Mouse (Mus musculus): ENCODE results near the gene Slc9a9. TPM values are rescaled to one million over a fixed set of nuclear protein-coding genes. Genes with fewer than 3 reads are reported as not detected.

Slc9a9 gene
- total RNA-seq, 2 experiments from 2014 or later, result 2.2 to 3.2 TPM

DNA sequence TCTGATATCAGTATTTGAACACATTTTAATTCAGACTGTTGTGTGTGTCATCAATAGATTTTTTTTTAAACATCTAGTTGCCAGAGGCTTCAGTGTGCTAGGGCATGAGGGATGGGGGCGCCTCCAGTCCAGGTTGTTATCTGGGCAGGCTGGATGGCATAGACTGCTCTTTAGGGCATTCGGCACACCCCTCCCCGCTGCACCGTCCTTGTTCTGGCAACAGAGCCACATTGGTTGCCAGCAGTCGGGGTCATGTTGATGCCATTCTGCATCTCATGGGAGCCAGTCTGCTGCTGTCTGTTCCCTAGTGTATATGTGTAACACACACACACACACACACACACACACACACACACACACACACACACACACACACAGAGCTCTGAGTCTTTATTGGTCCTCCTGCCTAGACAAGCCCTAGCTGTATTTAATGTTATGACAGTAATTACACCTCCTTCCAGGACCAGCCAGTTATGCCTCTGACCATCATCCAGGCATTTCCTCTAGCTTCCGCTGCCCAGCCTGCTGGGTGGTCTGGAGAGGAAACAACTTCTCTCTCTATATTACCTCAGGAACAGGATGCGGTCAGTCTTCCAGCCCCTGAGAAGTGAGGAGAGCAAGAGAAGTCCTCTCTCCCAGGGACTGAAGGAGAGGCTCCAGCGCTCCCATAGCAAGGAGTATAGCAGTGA is 63.0 kb downstream of the Slc9a9 start:
- peak in 1 of 2 experiments; percentile 16 for DNase-seq

GRCm38 (mm10) chr9:94734320-94734719 is 64.6 kb downstream of the Slc9a9 start:
- no peak for DNase-seq

DNA sequence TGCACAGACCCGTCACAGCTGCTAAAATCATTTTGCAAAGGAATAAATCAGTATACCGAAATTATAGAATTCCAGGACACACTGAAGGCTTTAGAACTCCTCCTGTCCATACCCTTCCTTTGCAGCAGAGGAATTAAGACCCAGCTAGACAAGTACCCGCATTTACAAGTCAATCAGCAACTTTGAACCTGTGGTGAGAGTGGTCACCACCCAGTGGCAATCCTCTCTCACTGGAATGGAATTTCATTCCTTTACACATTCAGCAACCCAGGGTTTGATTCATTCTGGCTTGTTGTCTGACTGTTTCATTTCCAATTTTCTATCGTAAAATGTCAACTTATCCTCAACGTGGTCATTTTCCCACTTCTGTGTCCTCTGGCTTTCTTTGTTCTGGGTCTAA is 67.5 kb downstream of the Slc9a9 start:
- DNase-seq, result no peak

DNA sequence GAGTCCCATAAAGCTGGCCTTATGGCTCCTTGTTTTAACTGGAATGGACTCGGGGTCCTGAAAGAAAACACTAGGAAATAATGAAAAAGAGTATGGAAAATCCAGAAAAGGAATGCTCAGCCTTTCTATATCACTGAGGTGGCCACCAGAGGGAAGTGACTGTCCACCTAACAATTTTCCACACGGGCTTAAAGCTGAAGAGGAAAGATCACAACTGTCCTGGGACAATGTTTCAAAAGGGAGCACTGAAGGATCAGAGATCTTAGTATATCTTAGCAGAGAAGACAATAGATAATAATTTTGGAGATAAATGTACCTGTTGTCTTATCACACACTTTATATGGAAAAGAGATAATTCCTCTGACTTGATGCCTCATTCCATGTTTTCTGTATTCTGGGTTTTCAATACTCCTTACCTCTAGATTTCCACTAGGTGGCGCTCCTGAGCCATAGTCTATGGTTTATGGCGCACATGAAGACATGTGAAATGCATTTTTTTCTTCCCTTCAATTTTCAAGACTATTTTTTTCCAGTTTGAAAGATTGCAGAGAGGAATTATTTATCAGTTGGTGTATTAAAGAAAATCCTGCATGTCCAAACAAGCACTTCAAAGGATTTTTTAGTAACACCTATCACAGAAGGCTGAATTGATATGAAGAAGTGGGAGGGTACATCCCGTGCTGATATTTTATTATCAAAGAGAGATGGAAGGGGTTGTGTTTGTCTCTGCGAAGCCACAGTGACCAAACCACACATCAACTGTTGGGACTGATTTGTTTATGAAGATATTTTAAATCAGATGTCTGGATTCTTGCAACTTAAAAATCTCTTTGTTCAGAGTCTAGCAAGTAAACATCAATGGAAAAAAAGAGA is 69.1 kb downstream of the Slc9a9 start:
- DNase-seq, result peak; percentile 68 to 84

- DNase-seq, result peak in 1 of 2 experiments; percentile 29
Measured at GRCm38 (mm10) chr9:94740841-94741240, 71.1 kb downstream of the Slc9a9 start.

DNA sequence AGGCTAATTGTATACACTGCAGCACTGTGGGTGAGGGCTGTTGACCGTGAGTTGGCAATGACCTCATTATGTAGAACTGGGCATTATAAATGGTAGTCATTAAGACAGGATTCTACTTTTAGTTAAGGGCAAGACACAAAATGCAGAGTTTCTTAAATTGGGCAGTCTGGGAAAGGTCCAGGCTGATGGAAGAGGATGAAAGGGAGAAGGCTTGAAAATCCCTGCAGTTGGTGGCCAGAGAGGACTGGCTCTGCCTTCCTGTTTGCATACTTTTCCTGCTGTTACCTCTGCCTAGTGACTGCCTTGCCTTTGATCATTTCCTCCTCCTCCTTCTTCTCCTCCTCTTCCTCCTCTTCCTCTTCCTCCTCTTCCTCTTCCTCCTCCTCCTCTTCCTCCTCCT is 73.6 kb downstream of the Slc9a9 start:
- DNase-seq, result no peak

- DNase-seq, result no peak
Measured at GRCm38 (mm10) chr9:94748503-94748902, 78.8 kb downstream of the Slc9a9 start.

- peak; percentile 18 to 20 for DNase-seq
Measured at GRCm38 (mm10) chr9:94750187-94750586, 80.5 kb downstream of the Slc9a9 start.

DNA sequence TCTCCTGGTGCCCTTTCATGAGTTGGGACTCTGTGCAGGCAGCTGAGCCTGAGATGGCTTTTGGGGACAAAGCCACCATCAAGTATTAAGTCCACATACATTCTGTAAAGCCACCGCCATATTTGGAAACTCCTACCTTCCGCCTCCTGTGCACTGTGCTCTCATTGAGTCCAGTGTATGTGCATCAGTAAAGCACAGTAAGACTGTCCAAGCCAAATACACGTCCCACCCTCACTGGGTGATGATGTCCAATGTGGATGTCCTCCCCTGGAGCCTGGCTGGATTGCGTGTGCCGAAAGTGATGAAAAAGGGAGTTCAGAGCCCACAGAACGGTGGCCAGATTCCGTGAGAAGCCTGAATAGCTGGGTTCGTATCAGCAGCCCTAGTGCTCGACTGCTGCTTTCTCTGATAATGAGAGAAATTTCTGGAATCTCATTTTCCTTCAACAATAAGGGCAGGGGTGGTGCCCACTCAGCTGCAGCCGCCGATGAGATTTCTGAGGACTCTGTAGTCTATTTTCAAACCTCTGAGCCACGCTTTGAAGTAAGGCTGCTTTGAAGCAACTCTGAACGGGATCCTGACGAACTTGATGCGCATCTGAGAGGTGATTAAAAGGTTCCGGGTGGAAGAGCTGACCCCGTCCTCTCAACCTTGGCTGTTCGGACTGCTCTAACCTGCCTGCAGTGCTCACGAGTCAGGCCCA is 81.4 kb downstream of the Slc9a9 start:
- no peak for DNase-seq

- DNase-seq, result no peak
Measured at GRCm38 (mm10) chr9:94751638-94752021, 81.9 kb downstream of the Slc9a9 start.

GRCm38 (mm10) chr9:94752121-94752520 is 82.4 kb downstream of the Slc9a9 start:
- no peak for DNase-seq

- DNase-seq, result no peak
Measured at GRCm38 (mm10) chr9:94759904-94760303, 90.2 kb downstream of the Slc9a9 start.

GRCm38 (mm10) chr9:94768114-94768513 is 98.4 kb downstream of the Slc9a9 start:
- no peak for DNase-seq

DNA sequence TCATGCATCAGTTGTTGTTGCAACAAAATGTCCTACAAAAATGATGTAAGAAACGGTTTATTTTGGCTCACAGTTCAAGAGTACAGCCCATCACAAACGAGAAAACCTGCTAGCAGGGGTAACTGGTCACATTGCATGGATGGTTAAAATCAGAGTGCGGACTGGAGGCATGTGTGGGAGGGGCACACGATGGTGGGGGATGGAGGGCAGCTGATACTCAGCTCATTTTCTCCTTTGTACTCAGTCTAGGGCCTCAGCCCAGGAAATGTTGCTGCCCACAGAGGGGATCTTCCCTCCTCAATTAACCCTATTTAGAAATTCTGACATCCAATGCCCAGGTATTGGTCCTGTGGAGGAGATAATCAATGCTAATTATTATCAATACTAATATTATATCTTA is 98.8 kb downstream of the Slc9a9 start:
- DNase-seq, result no peak

DNA sequence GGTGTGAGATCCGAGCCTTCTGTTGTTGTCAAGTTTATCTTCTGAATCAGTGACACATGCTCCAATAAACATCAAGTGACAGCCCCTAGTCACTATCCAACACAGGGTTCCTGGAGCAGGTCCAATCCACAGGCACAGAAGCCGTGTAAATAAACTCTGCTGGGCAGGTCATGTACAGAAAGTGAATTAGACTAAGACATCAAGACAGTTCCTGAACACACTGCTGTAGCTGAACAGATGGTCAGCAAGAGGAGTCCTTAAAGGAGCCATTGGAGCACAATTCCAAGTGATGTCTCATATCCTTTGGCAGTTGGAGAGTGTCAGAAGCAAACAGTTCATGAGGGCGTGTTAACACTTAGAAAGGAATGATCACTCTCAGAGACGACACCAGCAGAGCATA is 103.6 kb downstream of the Slc9a9 start:
- no peak for DNase-seq

- peak; percentile 39 to 60 for DNase-seq
Measured at GRCm38 (mm10) chr9:94788261-94788660, 118.6 kb downstream of the Slc9a9 start.

DNA sequence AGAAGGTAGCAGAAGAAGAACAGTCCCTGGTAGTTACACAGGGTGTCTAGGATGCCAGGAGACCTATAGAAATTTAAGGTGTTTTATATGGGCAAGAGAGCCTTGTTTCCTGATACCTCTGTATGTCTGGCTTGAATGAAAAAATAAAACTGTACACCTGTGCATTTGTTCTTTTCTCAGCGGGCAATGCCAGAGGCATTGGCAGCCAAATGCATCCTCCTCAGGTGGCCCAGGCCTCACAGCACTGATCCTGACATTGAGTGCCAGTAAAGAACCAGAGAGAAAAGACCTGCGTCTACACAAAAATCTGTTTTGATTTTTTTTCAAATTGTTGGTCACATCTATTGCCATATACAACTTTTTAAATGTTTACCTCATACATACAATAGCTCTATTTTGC is 121.3 kb downstream of the Slc9a9 start:
- no peak for DNase-seq

DNA sequence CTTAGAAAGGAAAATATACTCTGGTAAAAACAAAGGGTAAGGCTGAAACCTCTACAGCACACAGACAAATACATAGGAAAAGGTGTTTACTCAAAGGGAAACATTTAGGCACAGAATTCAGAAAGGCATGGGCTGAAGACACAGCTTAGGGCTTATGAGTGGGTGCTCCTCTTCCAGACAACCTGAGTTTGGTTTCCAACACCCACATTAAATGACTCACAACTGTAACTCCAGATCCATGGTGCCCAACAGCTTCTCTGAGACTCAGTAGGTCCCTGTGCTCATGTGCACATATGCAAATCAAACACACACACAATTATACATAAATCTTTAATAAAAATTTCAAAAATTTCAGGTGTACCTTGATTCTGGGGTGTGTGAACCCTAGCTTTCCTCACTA is 133.4 kb downstream of the Slc9a9 start:
- DNase-seq, result no peak

- DNase-seq, result no peak
Measured at GRCm38 (mm10) chr9:94805506-94805905, 135.8 kb downstream of the Slc9a9 start.

GRCm38 (mm10) chr9:94815518-94815917 is 145.8 kb downstream of the Slc9a9 start:
- DNase-seq, result no peak

DNA sequence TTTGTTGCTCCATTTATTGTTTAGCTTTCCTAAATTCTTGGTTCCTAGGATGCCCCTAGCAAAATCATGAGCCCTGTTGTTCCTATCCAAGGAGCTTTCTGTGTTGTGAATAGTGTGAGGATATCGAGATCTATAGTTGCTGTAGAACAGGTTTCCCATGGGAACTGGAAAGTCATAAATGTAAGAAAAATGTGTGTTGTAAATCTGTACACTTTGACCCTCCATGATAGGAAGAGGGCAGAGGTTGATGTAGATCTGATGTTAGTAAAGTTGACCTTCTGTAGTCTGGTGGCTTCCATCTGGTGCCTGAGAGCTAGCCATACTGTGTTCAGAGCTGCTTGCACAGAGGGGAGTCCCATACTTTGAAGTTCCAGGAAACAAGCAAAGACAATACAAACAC is 151.6 kb downstream of the Slc9a9 start:
- DNase-seq, result no peak

GRCm38 (mm10) chr9:94833836-94834235 is 164.1 kb downstream of the Slc9a9 start:
- no peak for DNase-seq

GRCm38 (mm10) chr9:94837384-94837783 is 167.7 kb downstream of the Slc9a9 start:
- no peak for DNase-seq
